ENCODE assay signal across 11 mouse cellular contexts in the genomic region with DNA sequence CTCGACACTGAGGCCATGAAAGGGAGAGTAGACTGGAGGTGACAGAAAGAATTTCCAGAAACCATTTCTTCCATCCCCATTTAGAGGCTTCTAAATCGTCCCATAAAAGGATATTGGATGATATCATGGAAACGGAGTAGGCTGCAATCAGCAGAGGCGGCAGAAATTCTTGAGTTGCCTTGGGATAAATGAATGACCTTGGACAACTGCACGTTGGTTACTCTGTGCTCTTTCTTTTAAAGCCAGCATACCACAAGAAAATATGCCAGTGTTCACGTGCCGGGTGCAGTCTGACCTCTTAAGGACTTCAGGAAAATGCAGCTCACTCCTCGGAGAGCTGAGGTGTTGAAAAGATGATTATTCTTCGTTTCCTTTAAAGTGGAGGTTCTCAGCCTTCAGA.
"Had no signal": no experiment of that assay in that cellular context is flagged by ENCODE, and none has a peak within 500 bp of the region (broad histone marks: within the 10 kb centered on the region; RNA-seq: fewer than 3 reads in every experiment).

No protein-coding gene starts in this region.

- DNase-seq: kidney, adult 18-20 months; kidney, postnatal 14 days; kidney, postnatal 4 days; left cerebral cortex, postnatal 4 days; liver, postnatal 0 days; lung, embryonic 14.5 days; right cerebral cortex, adult 18-20 months; right cerebral cortex, postnatal 14 days; right cerebral cortex, postnatal 4 days; thymus, adult 18-20 months; thymus, postnatal 36 days had no signal
